Mouse (Mus musculus) stomach, postnatal 0 days (tissue): ENCODE results near the gene Atp5f1. TPM values are rescaled to one million over a fixed set of nuclear protein-coding genes. Genes with fewer than 3 reads are reported as not detected.

ENCODE experiments used
- ATAC-seq: fragments of 200-750 bp; cut with Nextera tagmentation; 2 replicates; pipeline ENCODE4 v1.8.0; 2017; ENCODE audit not compliant: low FRiP score, low TSS enrichment
- DNase-seq: peaks from one replicate; pipeline ENCODE4 v3.0.0-alpha.2; 2016; ENCODE audit warnings: low spot score
- H3K27ac ChIP-seq: fragments of 300-500 bp; sonication (generic); replicated peaks from 2 replicates; pipeline ENCODE4 v1.5.1; 2014; ENCODE audit warnings: mild to moderate bottlenecking, control low read depth
- H3K27me3 ChIP-seq: fragments of 300-500 bp; sonication (generic); 2 replicates; pipeline ENCODE4 v1.6.1; 2014; ENCODE audit warnings: low read length; ENCODE audit not compliant: control insufficient read depth, insufficient read depth
- H3K36me3 ChIP-seq: fragments of 300-500 bp; sonication (generic); 2 replicates; pipeline ENCODE4 v1.6.1; 2014; ENCODE audit warnings: low read length, mixed read lengths; ENCODE audit not compliant: control insufficient read depth, insufficient read depth
- H3K4me1 ChIP-seq: fragments of 300-500 bp; sonication (generic); replicated peaks from 2 replicates; pipeline ENCODE4 v1.6.1; 2014; ENCODE audit warnings: antibody characterized with exemption; ENCODE audit not compliant: control insufficient read depth, insufficient read depth
- H3K4me2 ChIP-seq: fragments of 300-500 bp; sonication (generic); replicated peaks from 2 replicates; pipeline ENCODE4 v1.6.1; 2014; ENCODE audit warnings: low read depth, mild to moderate bottlenecking, control low read depth, moderate library complexity
- H3K4me3 ChIP-seq: fragments of 300-500 bp; sonication (generic); 2 replicates; pipeline ENCODE4 v1.5.1; 2014; ENCODE audit warnings: low read depth, low read length, control low read depth
- H3K9ac ChIP-seq: fragments of 300-500 bp; sonication (generic); 2 replicates; pipeline ENCODE4 v1.6.1; 2014; ENCODE audit warnings: mild to moderate bottlenecking, low read length, control low read depth, mixed read lengths
- H3K9me3 ChIP-seq: fragments of 300-500 bp; sonication (generic); 2 replicates; pipeline ENCODE4 v1.6.1; 2016; ENCODE audit warnings: low read length; ENCODE audit not compliant: control insufficient read depth
- CTCF ChIP-seq: IDR thresholded peaks from 2 replicates; pipeline ENCODE4 v1.5.1; 2016; ENCODE audit warnings: antibody characterized with exemption, low read depth, mild to moderate bottlenecking, moderate library complexity
- EP300 ChIP-seq: optimal IDR thresholded peaks from 2 replicates; pipeline ENCODE3; 2016; ENCODE audit warnings: antibody characterized with exemption
- WGBS: fragments of 180-500 bp; shearing (Covaris S2); extraction: QIAGEN DNeasy Blood & Tissue Kit; methylation state at CpG from one replicate; pipeline ENCODE4 v1.1.7; 2014; 5-methylcytosine and 5-hydroxymethylcytosine counted together
- polyA plus RNA-seq: library from polyadenylated mRNA; unstranded; fragments of >200 nt; fragmentation: Nextera tagmentation; extraction: Ambion mirVana; gene quantifications from 2 replicates; pipeline ENCODE4 v1.2.1, GENCODE M21; 2015

Atp5f1 gene
- polyA plus RNA-seq, 1 experiment from 2014 or later: 406 TPM

GRCm38 (mm10) chr3:105894601-105895592 is 65.0 kb downstream of the Atp5f1 start:
- peak overlapping the region; percentile 0; the same call in 1 of the 2 replicates for H3K4me2 ChIP-seq
- H3K9me3 ChIP-seq: no peaks in the 10 kb centered on the region
- no peak overlapping the region for H3K9ac ChIP-seq
- TF ChIP-seq CTCF (peak; percentile 95), EP300 (no peak)
- peaks cover 11% of the 10 kb centered on the region for H3K4me1 ChIP-seq
- no peak overlapping the region for H3K4me3 ChIP-seq
- H3K27me3 ChIP-seq: no peaks in the 10 kb centered on the region
- H3K27ac ChIP-seq: peak overlapping the region; percentile 79
- DNase-seq (peak; percentile 97), ATAC-seq (peak; percentile 89)
- WGBS: 54% methylated on average over 23 of the region's 23 CpGs
- no peaks in the 10 kb centered on the region for H3K36me3 ChIP-seq

DNA sequence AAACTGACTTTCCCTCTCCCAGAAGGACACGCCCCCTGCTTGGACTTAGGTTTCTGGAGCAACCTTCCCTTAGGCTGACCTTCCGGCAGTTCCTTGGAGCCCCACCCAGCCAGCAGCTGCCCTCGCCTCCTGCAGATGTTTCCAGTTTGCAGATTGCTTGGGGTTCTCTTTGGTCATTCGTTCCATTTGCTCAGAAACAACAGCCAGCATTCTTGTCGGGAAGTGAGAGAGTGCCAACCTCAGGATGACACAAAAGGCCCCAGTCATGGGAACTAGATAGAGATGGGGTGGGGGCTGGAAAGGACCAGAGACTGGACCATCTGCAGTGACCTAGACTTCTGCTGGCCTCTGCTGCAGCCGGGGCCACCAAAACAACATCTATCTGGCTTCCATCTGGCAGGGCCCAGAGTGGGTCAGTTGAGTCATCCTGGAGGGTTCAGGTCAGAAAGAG is 65.9 kb downstream of the Atp5f1 start:
- WGBS: 36% methylated on average over 6 of the region's 6 CpGs
- no peak overlapping the region for H3K4me2 ChIP-seq

More for the DNA sequence above, 65.9 kb downstream of the Atp5f1 start:
- no peaks in the 10 kb centered on the region for H3K36me3 ChIP-seq
- peak overlapping the region; percentile 79 for H3K27ac ChIP-seq
- H3K27me3 ChIP-seq: no peaks in the 10 kb centered on the region
- DNase-seq: peak; percentile 69
- no peak overlapping the region for H3K4me3 ChIP-seq
- H3K4me1 ChIP-seq: peaks cover 11% of the 10 kb centered on the region
- TF ChIP-seq EP300 (no peak), CTCF (no peak)
- no peak overlapping the region for H3K9ac ChIP-seq
- H3K9me3 ChIP-seq: no peaks in the 10 kb centered on the region
- peak; percentile 27 for ATAC-seq

Other genes starting within 250 kb of the Atp5f1 start
- 119 and 120 TPM in 2 replicates for gene Rap1a, start 158.8 kb downstream of the Atp5f1 start, polyA plus RNA-seq
- 0.34 and 0.47 TPM in 2 replicates for gene Adora3, start 89.2 kb downstream of the Atp5f1 start, polyA plus RNA-seq
- gene Tmigd3, start 89.2 kb downstream of the Atp5f1 start, polyA plus RNA-seq: 0.17 and 0.36 TPM in 2 replicates
- gene I830077J02Rik, start 27.4 kb downstream of the Atp5f1 start, polyA plus RNA-seq: 0.63 and 1.2 TPM in 2 replicates
- gene Wdr77, start 730 bp downstream of the Atp5f1 start, polyA plus RNA-seq: 52.7 and 54.4 TPM in 2 replicates
- gene Ovgp1, start 13.6 kb upstream of the Atp5f1 start, polyA plus RNA-seq: 0.54 and 0.56 TPM in 2 replicates
- gene Pifo, start 54.5 kb upstream of the Atp5f1 start, polyA plus RNA-seq: not detected in 2 replicates
- 0.17 TPM in 1 of 2 replicates, not detected in the other for gene Chil5, start 72.7 kb upstream of the Atp5f1 start, polyA plus RNA-seq
- gene Chia1, start 153.1 kb upstream of the Atp5f1 start, polyA plus RNA-seq: 1.5 and 1.9 TPM in 2 replicates
- 0.24 and 0.39 TPM in 2 replicates for gene Chil3, start 207.5 kb upstream of the Atp5f1 start, polyA plus RNA-seq